7 mouse cellular contexts compared by ENCODE assay signal in genomic region chr12:64968067-64968466, GRCm38 (mm10). TPM values are rescaled to one million over a fixed set of nuclear protein-coding genes. Genes with fewer than 3 reads are reported as not detected.
A peak's percentile ranks its signal among the peaks of the same experiment; 100 is the strongest.
DNase-seq lines count a peak whose midpoint lies in the region; ATAC-seq lines count a peak whose summit lies in the region.

No protein-coding gene starts in this region.

- H3K36me3 ChIP-seq in megakaryocyte, embryonic 14.5 days (replicated peaks; ENCODE audit: low read length) = peaks cover 14% of the 10 kb centered on the region
- H3K36me3 ChIP-seq in forebrain, embryonic 10.5 days (replicated peaks) = peaks cover 19% of the 10 kb centered on the region
- H3K36me3 ChIP-seq in limb, embryonic 13.5 days = no peaks in the 10 kb centered on the region; the same call in 1 of the 2 replicates
- H3K36me3 ChIP-seq in stomach, embryonic 15.5 days = no peaks in the 10 kb centered on the region

- no peaks in the 10 kb centered on the region for H3K27me3 ChIP-seq in megakaryocyte, embryonic 14.5 days (replicated peaks)
- H3K27me3 ChIP-seq in forebrain, embryonic 10.5 days (ENCODE audit: poor library complexity, severe bottlenecking) = no peaks in the 10 kb centered on the region
- no peaks in the 10 kb centered on the region for H3K27me3 ChIP-seq in limb, embryonic 13.5 days
- H3K27me3 ChIP-seq in stomach, embryonic 15.5 days (replicated peaks) = no peaks in the 10 kb centered on the region

- H3K9me3 ChIP-seq in megakaryocyte, embryonic 14.5 days = no peaks in the 10 kb centered on the region
- H3K9me3 ChIP-seq in forebrain, embryonic 10.5 days = no peaks in the 10 kb centered on the region
- no peaks in the 10 kb centered on the region for H3K9me3 ChIP-seq in limb, embryonic 13.5 days
- no peaks in the 10 kb centered on the region for H3K9me3 ChIP-seq in stomach, embryonic 15.5 days

- peak overlapping the region; percentile 94 for H3K4me3 ChIP-seq in megakaryocyte, embryonic 14.5 days (replicated peaks)
- peak overlapping the region; percentile 91 for H3K4me3 ChIP-seq in forebrain, embryonic 10.5 days
- H3K4me3 ChIP-seq in limb, embryonic 13.5 days = peak overlapping the region; percentile 91
- peak overlapping the region; percentile 73 for H3K4me3 ChIP-seq in stomach, embryonic 15.5 days (replicated peaks)

- H3K9ac ChIP-seq in limb, embryonic 13.5 days = peak overlapping the region; percentile 88
- no peak overlapping the region for H3K9ac ChIP-seq in stomach, embryonic 15.5 days

- H3K4me2 ChIP-seq in limb, embryonic 13.5 days (replicated peaks) = peak overlapping the region; percentile 96
- peak overlapping the region; percentile 68 for H3K4me2 ChIP-seq in stomach, embryonic 15.5 days

- no peak for DNase-seq in forebrain, embryonic 10.5 days (ENCODE audit: extremely low spot score, low spot score)
- DNase-seq in testis, postnatal 10 days (ENCODE audit: low spot score) = no peak
- DNase-seq in adrenal gland, adult 8-10 months = no peak

- H3K27ac ChIP-seq in forebrain, embryonic 10.5 days = no peak overlapping the region
- no peak overlapping the region for H3K27ac ChIP-seq in limb, embryonic 13.5 days
- no peak overlapping the region for H3K27ac ChIP-seq in stomach, embryonic 15.5 days

- WGBS in forebrain, embryonic 10.5 days = 8% methylated on average over 2 of the region's 2 CpGs
- WGBS in limb, embryonic 13.5 days = 5% methylated on average over 2 of the region's 2 CpGs
- WGBS in stomach, embryonic 15.5 days = 4% methylated on average over 2 of the region's 2 CpGs

- H3K4me1 ChIP-seq in megakaryocyte, embryonic 14.5 days = peaks cover 44% of the 10 kb centered on the region
- peaks cover 58% of the 10 kb centered on the region for H3K4me1 ChIP-seq in forebrain, embryonic 10.5 days
- H3K4me1 ChIP-seq in limb, embryonic 13.5 days = peaks cover 50% of the 10 kb centered on the region
- H3K4me1 ChIP-seq in stomach, embryonic 15.5 days = peaks cover 2% of the 10 kb centered on the region; the same call in 1 of the 2 replicates

- ATAC-seq in megakaryocyte, adult 5-6 weeks (ENCODE audit: poor library complexity, severe bottlenecking) = no peak
- ATAC-seq in limb, embryonic 13.5 days (ENCODE audit: low FRiP score, low read depth) = no peak
- ATAC-seq in stomach, embryonic 15.5 days (ENCODE audit: insufficient read depth, low FRiP score, low read depth) = no peak

RNA-seq across cellular contexts. Expression of gene Togaram1, which starts 2.5 kb away (rescaled TPM):
- polyA plus RNA-seq in megakaryocyte, embryonic 14.5 days (2012; ENCODE audit: insufficient read depth, low replicate concordance) = 1.2 and 4.4 TPM in 2 replicates
- 17.7 and 18.7 TPM in 2 replicates for total RNA-seq in megakaryocyte, adult 5-6 weeks (2015)
- total RNA-seq in megakaryocyte, adult 5-6 weeks (2017) = 24.0 and 24.7 TPM in 2 replicates
- polyA plus RNA-seq in forebrain, embryonic 10.5 days (2016; fragmentation: Nextera tagmentation; extraction: Ambion mirVana) = 25.2 and 26.6 TPM in 2 replicates
- polyA plus RNA-seq in limb, embryonic 13.5 days (2015; fragmentation: Nextera tagmentation; extraction: Ambion mirVana) = 27.3 and 28.7 TPM in 2 replicates
- 25.2 and 30.3 TPM in 2 replicates for polyA plus RNA-seq in stomach, embryonic 15.5 days (2015; fragmentation: Nextera tagmentation; extraction: Ambion mirVana)
- 10 to 100 TPM; 39.3 to 46.5 (median 39.7) TPM for total RNA-seq in adrenal gland, adult 8-10 months (2022)

RNA-seq across cellular contexts. Expression of gene Klhl28, which starts 2.7 kb away (rescaled TPM):
- polyA plus RNA-seq in megakaryocyte, embryonic 14.5 days (2012; ENCODE audit: insufficient read depth, low replicate concordance) = 0.25 and 0.27 TPM in 2 replicates
- 16.5 and 19.8 TPM in 2 replicates for total RNA-seq in megakaryocyte, adult 5-6 weeks (2015)
- total RNA-seq in megakaryocyte, adult 5-6 weeks (2017) = 14.5 and 17.5 TPM in 2 replicates
- 10.0 and 10.4 TPM in 2 replicates for polyA plus RNA-seq in forebrain, embryonic 10.5 days (2016; fragmentation: Nextera tagmentation; extraction: Ambion mirVana)
- polyA plus RNA-seq in limb, embryonic 13.5 days (2015; fragmentation: Nextera tagmentation; extraction: Ambion mirVana) = 14.4 and 15.3 TPM in 2 replicates
- polyA plus RNA-seq in stomach, embryonic 15.5 days (2015; fragmentation: Nextera tagmentation; extraction: Ambion mirVana) = 10.1 and 11.4 TPM in 2 replicates
- total RNA-seq in adrenal gland, adult 8-10 months (2022) = 10 to 100 TPM; 15.0 to 16.0 (median 15.6) TPM

RNA-seq across cellular contexts. Expression of gene Gm527, which starts 50.4 kb away (rescaled TPM):
- 0.10 TPM in 1 of 2 replicates, not detected in the other for polyA plus RNA-seq in megakaryocyte, embryonic 14.5 days (2012; ENCODE audit: insufficient read depth, low replicate concordance)
- total RNA-seq in megakaryocyte, adult 5-6 weeks (2015) = 1.7 and 3.1 TPM in 2 replicates
- total RNA-seq in megakaryocyte, adult 5-6 weeks (2017) = 0.69 and 1.9 TPM in 2 replicates
- polyA plus RNA-seq in forebrain, embryonic 10.5 days (2016; fragmentation: Nextera tagmentation; extraction: Ambion mirVana) = 1.1 and 1.4 TPM in 2 replicates
- polyA plus RNA-seq in limb, embryonic 13.5 days (2015; fragmentation: Nextera tagmentation; extraction: Ambion mirVana) = 3.4 and 5.9 TPM in 2 replicates
- 2.6 and 4.1 TPM in 2 replicates for polyA plus RNA-seq in stomach, embryonic 15.5 days (2015; fragmentation: Nextera tagmentation; extraction: Ambion mirVana)
- total RNA-seq in adrenal gland, adult 8-10 months (2022) = 1 to 10 TPM; 4.1 to 7.5 (median 5.7) TPM
